Mouse (Mus musculus): ENCODE data around the gene Relt. TPM values are rescaled to one million over a fixed set of nuclear protein-coding genes. Genes with fewer than 3 reads are reported as not detected.

The Relt gene
- polyA plus RNA-seq, 1 experiment, result 77.5 TPM

DNA sequence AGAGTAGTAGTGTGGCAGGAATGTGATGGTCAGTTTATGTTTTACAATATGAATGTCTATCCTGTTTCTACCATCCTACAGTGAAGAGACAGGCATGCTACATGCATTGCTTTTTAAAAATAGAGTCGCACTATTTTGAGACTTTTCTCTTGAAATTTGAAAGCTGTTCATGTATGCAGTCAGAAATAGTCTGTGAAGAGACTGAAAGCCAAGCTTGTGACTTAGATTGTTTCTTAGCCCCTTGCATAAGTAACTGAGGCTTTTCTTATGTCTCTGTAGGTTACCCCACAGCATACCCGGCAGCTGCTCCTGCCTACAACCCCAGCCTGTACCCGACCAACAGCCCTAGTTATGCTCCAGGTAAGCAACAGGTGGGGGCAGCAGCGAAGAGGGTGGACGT lies 50.6 kb downstream of the Relt start:
- no peak for TF ChIP-seq CTCF (IDR thresholded peaks at IDR 0.05; ENCODE audit: borderline replicate concordance, control insufficient read depth, extremely low read depth, insufficient read depth, low read length, poor library complexity)
- no peak for TF ChIP-seq POLR2A (IDR thresholded peaks at IDR 0.05; ENCODE audit: control insufficient read depth, extremely low read depth, insufficient read depth, low read length, poor library complexity)
- DNase-seq, result no peak
- H3K27ac ChIP-seq (ENCODE audit: control insufficient read depth, insufficient read depth, low read length), result no peak overlapping the region
- H3K4me1 ChIP-seq (replicated peaks; ENCODE audit: control insufficient read depth, insufficient read depth, low read length), result no peaks in the 10 kb centered on the region
- H3K36me3 ChIP-seq (ENCODE audit: control insufficient read depth, insufficient read depth, low read length), result no peaks in the 10 kb centered on the region
- H3K4me3 ChIP-seq (ENCODE audit: control insufficient read depth, insufficient read depth, low read length), result no peak overlapping the region
- WGBS, result 96% methylated on average over 5 of the region's 5 CpGs
- no peaks in the 10 kb centered on the region for H3K27me3 ChIP-seq (ENCODE audit: control insufficient read depth, insufficient read depth, low read length)

DNA sequence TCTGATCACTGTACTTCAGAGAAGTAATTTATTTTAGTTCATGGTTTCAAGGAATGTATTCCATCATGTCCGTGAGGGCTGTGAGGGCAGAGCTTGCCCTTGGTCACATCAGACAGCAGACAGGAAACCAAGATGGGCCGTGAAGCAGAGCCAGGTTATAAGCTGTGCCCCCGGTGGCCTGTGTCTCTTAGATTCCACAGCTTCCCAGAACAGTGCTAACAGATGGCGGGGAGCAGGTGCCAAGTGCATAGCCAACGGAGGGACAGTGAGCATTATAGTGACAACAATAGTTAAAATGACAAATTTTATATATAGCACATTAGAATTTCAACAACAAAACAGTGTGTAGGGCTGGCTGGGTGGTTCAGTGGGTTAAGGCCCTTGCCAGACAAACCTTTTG lies 51.3 kb downstream of the Relt start:
- TF ChIP-seq POLR2A (IDR thresholded peaks at IDR 0.05; ENCODE audit: control insufficient read depth, extremely low read depth, insufficient read depth, low read length, poor library complexity), result no peak
- no peak for TF ChIP-seq CTCF (IDR thresholded peaks at IDR 0.05; ENCODE audit: borderline replicate concordance, control insufficient read depth, extremely low read depth, insufficient read depth, low read length, poor library complexity)
- H3K36me3 ChIP-seq (ENCODE audit: control insufficient read depth, insufficient read depth, low read length), result no peaks in the 10 kb centered on the region
- DNase-seq, result no peak
- no peak overlapping the region for H3K27ac ChIP-seq (ENCODE audit: control insufficient read depth, insufficient read depth, low read length)
- no peak overlapping the region for H3K4me3 ChIP-seq (ENCODE audit: control insufficient read depth, insufficient read depth, low read length)
- H3K27me3 ChIP-seq (ENCODE audit: control insufficient read depth, insufficient read depth, low read length), result no peaks in the 10 kb centered on the region
- no peaks in the 10 kb centered on the region for H3K4me1 ChIP-seq (replicated peaks; ENCODE audit: control insufficient read depth, insufficient read depth, low read length)
- WGBS, result 92% methylated on average over 5 of the region's 5 CpGs

DNA sequence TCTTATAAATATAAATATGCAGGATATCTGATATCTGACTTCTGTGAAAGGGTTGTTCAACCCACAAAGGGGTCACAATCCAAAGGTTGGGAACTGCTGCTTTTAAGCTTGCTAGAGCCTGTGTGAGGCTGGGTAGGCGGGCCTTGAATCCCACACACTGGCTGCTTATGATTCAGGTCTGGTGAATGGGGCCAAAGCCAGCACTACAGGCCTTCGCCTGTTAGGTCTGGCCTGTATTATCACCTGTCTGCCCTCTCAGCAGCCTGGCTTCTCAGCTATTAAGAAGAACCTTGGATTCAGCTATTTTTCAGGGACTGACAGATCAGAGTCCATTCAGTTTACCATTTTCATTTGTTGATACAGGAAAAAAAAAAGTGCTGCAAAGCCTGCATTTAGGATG lies 57.9 kb downstream of the Relt start:
- Histone ChIP-seq H3K36me3 (ENCODE audit: control insufficient read depth, insufficient read depth, low read length) (no peaks in the 10 kb centered on the region), H3K4me3 (ENCODE audit: control insufficient read depth, insufficient read depth, low read length) (no peak overlapping the region), H3K4me1 (replicated peaks; ENCODE audit: control insufficient read depth, insufficient read depth, low read length) (no peaks in the 10 kb centered on the region), H3K27me3 (ENCODE audit: control insufficient read depth, insufficient read depth, low read length) (no peaks in the 10 kb centered on the region), H3K27ac (ENCODE audit: control insufficient read depth, insufficient read depth, low read length) (no peak overlapping the region)
- 93% methylated on average over 2 of the region's 2 CpGs for WGBS
- DNase-seq, result no peak
- TF ChIP-seq POLR2A (IDR thresholded peaks at IDR 0.05; ENCODE audit: control insufficient read depth, extremely low read depth, insufficient read depth, low read length, poor library complexity) (no peak), CTCF (IDR thresholded peaks at IDR 0.05; ENCODE audit: borderline replicate concordance, control insufficient read depth, extremely low read depth, insufficient read depth, low read length, poor library complexity) (no peak)

DNA sequence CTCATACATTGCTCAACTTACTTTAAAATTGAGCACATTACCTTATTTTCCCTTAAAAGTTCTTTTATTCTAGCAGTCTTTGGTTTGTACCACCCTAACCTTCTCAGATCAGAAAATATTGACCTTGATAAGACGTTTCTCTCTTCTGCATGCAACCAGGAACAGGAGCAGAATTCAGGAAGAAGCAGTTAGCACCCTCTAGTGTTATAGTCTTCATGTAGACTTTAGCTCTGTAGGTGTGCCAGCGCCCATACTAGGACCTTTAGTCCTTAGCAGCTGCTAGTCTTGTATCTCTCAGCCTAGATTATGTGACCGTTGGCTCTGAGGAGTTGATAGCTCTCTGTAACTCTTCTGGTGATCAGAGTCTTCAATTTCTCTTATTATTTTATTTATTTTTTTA lies 64.4 kb downstream of the Relt start:
- no peak overlapping the region for H3K27ac ChIP-seq (ENCODE audit: control insufficient read depth, insufficient read depth, low read length)
- no peak for DNase-seq
- TF ChIP-seq CTCF (IDR thresholded peaks at IDR 0.05; ENCODE audit: borderline replicate concordance, control insufficient read depth, extremely low read depth, insufficient read depth, low read length, poor library complexity), result no peak
- TF ChIP-seq POLR2A (IDR thresholded peaks at IDR 0.05; ENCODE audit: control insufficient read depth, extremely low read depth, insufficient read depth, low read length, poor library complexity), result no peak
- H3K36me3 ChIP-seq (ENCODE audit: control insufficient read depth, insufficient read depth, low read length), result no peaks in the 10 kb centered on the region
- no peaks in the 10 kb centered on the region for H3K27me3 ChIP-seq (ENCODE audit: control insufficient read depth, insufficient read depth, low read length)
- no peak overlapping the region for H3K4me3 ChIP-seq (ENCODE audit: control insufficient read depth, insufficient read depth, low read length)
- H3K4me1 ChIP-seq (replicated peaks; ENCODE audit: control insufficient read depth, insufficient read depth, low read length), result no peaks in the 10 kb centered on the region
- 51% methylated on average over 3 of the region's 3 CpGs for WGBS

Other genes with a start within 250 kb of the Relt start
- 70.5 and 82.2 TPM in 2 replicates for gene Plekhb1, start 201.0 kb downstream of the Relt start, polyA plus RNA-seq (2012; rRNA removed)
- 144 and 178 TPM in 2 replicates for gene Fam168a, start 156.8 kb downstream of the Relt start, polyA plus RNA-seq (2012; rRNA removed)
- 8.1 and 11.1 TPM in 2 replicates for gene Arhgef17, start 68.7 kb upstream of the Relt start, polyA plus RNA-seq (2012; rRNA removed)
- 27.1 and 36.0 TPM in 2 replicates for gene P2ry6, start 111.2 kb upstream of the Relt start, polyA plus RNA-seq (2012; rRNA removed)
- 4.3 and 5.3 TPM in 2 replicates for gene P2ry2, start 149.4 kb upstream of the Relt start, polyA plus RNA-seq (2012; rRNA removed)
- 14.3 and 15.8 TPM in 2 replicates for gene Fchsd2, start 229.4 kb upstream of the Relt start, polyA plus RNA-seq (2012; rRNA removed)

All from thymus, adult 2 months (tissue).